Mouse (Mus musculus) liver (tissue): ENCODE data around the gene Castor1.

Source experiments
- DNase-seq: peaks from one replicate; pipeline ENCODE4 v3.0.0-alpha.2; 2020; ENCODE audit warnings: mixed read lengths

Gene Castor1

GRCm38 (mm10) chr11:4235665-4236545 is 17.9 kb downstream of the Castor1 start, which contains the start of gene Osm:
Gene Osm (plus strand): TSS chr11:4236420.
- peak; percentile 57 for DNase-seq

GRCm38 (mm10) chr11:4236546-4237067 is 18.6 kb downstream of the Castor1 start:
- DNase-seq, result no peak

GRCm38 (mm10) chr11:4237389-4237912 is 19.4 kb downstream of the Castor1 start:
- peak; percentile 49 for DNase-seq

GRCm38 (mm10) chr11:4238167-4238566 is 20.1 kb downstream of the Castor1 start:
- no peak for DNase-seq

GRCm38 (mm10) chr11:4239691-4240090 is 21.7 kb downstream of the Castor1 start:
- no peak for DNase-seq

GRCm38 (mm10) chr11:4240151-4240550 is 22.1 kb downstream of the Castor1 start:
- DNase-seq, result no peak

- no peak for DNase-seq
Measured at GRCm38 (mm10) chr11:4241180-4241579, 23.2 kb downstream of the Castor1 start.

- DNase-seq, result no peak
Measured at GRCm38 (mm10) chr11:4246126-4246525, 28.1 kb downstream of the Castor1 start.

GRCm38 (mm10) chr11:4246623-4247022 is 28.6 kb downstream of the Castor1 start:
- DNase-seq, result no peak

GRCm38 (mm10) chr11:4247201-4247959 is 29.4 kb downstream of the Castor1 start:
- no peak for DNase-seq

GRCm38 (mm10) chr11:4249151-4249550 is 31.1 kb downstream of the Castor1 start:
- no peak for DNase-seq

- no peak for DNase-seq
Measured at GRCm38 (mm10) chr11:4250290-4250689, 32.3 kb downstream of the Castor1 start.

- no peak for DNase-seq
Measured at GRCm38 (mm10) chr11:4251376-4251775, 33.4 kb downstream of the Castor1 start.

- DNase-seq, result no peak
Measured at GRCm38 (mm10) chr11:4252886-4253285, 34.9 kb downstream of the Castor1 start.

GRCm38 (mm10) chr11:4256846-4257607 is 39.0 kb downstream of the Castor1 start, which contains the start of gene Lif:
Gene Lif (plus strand): TSS chr11:4257557.
- DNase-seq, result no peak

GRCm38 (mm10) chr11:4257756-4258155 is 39.7 kb downstream of the Castor1 start:
- DNase-seq, result no peak

- DNase-seq, result peak; percentile 85
Measured at GRCm38 (mm10) chr11:4258657-4259082, 40.6 kb downstream of the Castor1 start.

- no peak for DNase-seq
Measured at GRCm38 (mm10) chr11:4260463-4261187, 42.6 kb downstream of the Castor1 start.

- DNase-seq, result peak; percentile 72
Measured at GRCm38 (mm10) chr11:4261188-4261494, 43.1 kb downstream of the Castor1 start.

- DNase-seq, result no peak
Measured at GRCm38 (mm10) chr11:4261969-4262368, 43.9 kb downstream of the Castor1 start.

GRCm38 (mm10) chr11:4262847-4263246 is 44.8 kb downstream of the Castor1 start:
- DNase-seq, result no peak

- DNase-seq, result no peak
Measured at GRCm38 (mm10) chr11:4263296-4263695, 45.3 kb downstream of the Castor1 start.
